Mouse (Mus musculus): ENCODE data around the gene Usp54. TPM values are rescaled to one million over a fixed set of nuclear protein-coding genes. Genes with fewer than 3 reads are reported as not detected.

Usp54 gene
- polyA plus RNA-seq, 1 experiment from 2014 or later: 12.6 TPM

- Histone ChIP-seq H3K9ac (replicated peaks; ENCODE audit: low read length) (no peak overlapping the region), H3K27me3 (ENCODE audit: control insufficient read depth, insufficient read depth, low read length) (no peaks in the 10 kb centered on the region), H3K4me2 (ENCODE audit: low read depth, low read length) (no peak overlapping the region), H3K9me3 (replicated peaks; ENCODE audit: control insufficient read depth, low read length) (no peaks in the 10 kb centered on the region), H3K4me1 (ENCODE audit: control insufficient read depth, insufficient read depth, low read length) (no peaks in the 10 kb centered on the region), H3K4me3 (ENCODE audit: low read depth, low read length) (no peak overlapping the region), H3K27ac (replicated peaks; ENCODE audit: low read depth, low read length) (no peak overlapping the region), H3K36me3 (replicated peaks; ENCODE audit: control insufficient read depth, insufficient read depth, low read depth, low read length) (no peaks in the 10 kb centered on the region)
- 48% methylated on average over 2 of the region's 2 CpGs for WGBS
- DNase-seq (ENCODE audit: low spot score): no peak
- ATAC-seq (replicated peaks; ENCODE audit: insufficient number of reproducible peaks, low FRiP score, low TSS enrichment, low read depth): no peak
Measured at GRCm38 (mm10) chr14:20616421-20616820, 24.4 kb downstream of the Usp54 start.

GRCm38 (mm10) chr14:20615075-20615474, 25.8 kb downstream of the Usp54 start:
- WGBS: 89% methylated on average over 2 of the region's 2 CpGs
- H3K27me3 ChIP-seq (ENCODE audit: control insufficient read depth, insufficient read depth, low read length): no peaks in the 10 kb centered on the region
- H3K4me1 ChIP-seq (ENCODE audit: control insufficient read depth, insufficient read depth, low read length): no peaks in the 10 kb centered on the region

GRCm38 (mm10) chr14:20612820-20613219, 28.0 kb downstream of the Usp54 start:
- ATAC-seq (replicated peaks; ENCODE audit: insufficient number of reproducible peaks, low FRiP score, low TSS enrichment, low read depth) (no peak), DNase-seq (ENCODE audit: low spot score) (no peak)
- H3K9me3 ChIP-seq (replicated peaks; ENCODE audit: control insufficient read depth, low read length): no peaks in the 10 kb centered on the region
- no peak overlapping the region for H3K9ac ChIP-seq (replicated peaks; ENCODE audit: low read length)
- H3K27ac ChIP-seq (replicated peaks; ENCODE audit: low read depth, low read length): no peak overlapping the region
- H3K27me3 ChIP-seq (ENCODE audit: control insufficient read depth, insufficient read depth, low read length): no peaks in the 10 kb centered on the region
- no peaks in the 10 kb centered on the region for H3K36me3 ChIP-seq (replicated peaks; ENCODE audit: control insufficient read depth, insufficient read depth, low read depth, low read length)
- WGBS: 91% methylated on average over 1 of the region's 1 CpGs
- no peak overlapping the region for H3K4me3 ChIP-seq (ENCODE audit: low read depth, low read length)
- H3K4me1 ChIP-seq (ENCODE audit: control insufficient read depth, insufficient read depth, low read length): no peaks in the 10 kb centered on the region
- H3K4me2 ChIP-seq (ENCODE audit: low read depth, low read length): no peak overlapping the region

More at GRCm38 (mm10) chr14:20615075-20615474, 25.8 kb downstream of the Usp54 start:
- H3K4me3 ChIP-seq (ENCODE audit: low read depth, low read length): no peak overlapping the region
- no peak overlapping the region for H3K4me2 ChIP-seq (ENCODE audit: low read depth, low read length)
- H3K9me3 ChIP-seq (replicated peaks; ENCODE audit: control insufficient read depth, low read length): no peaks in the 10 kb centered on the region
- H3K27ac ChIP-seq (replicated peaks; ENCODE audit: low read depth, low read length): no peak overlapping the region
- ATAC-seq (replicated peaks; ENCODE audit: insufficient number of reproducible peaks, low FRiP score, low TSS enrichment, low read depth): no peak
- H3K36me3 ChIP-seq (replicated peaks; ENCODE audit: control insufficient read depth, insufficient read depth, low read depth, low read length): no peaks in the 10 kb centered on the region
- H3K9ac ChIP-seq (replicated peaks; ENCODE audit: low read length): no peak overlapping the region
- DNase-seq (ENCODE audit: low spot score): no peak

GRCm38 (mm10) chr14:20610146-20610545, 30.7 kb downstream of the Usp54 start:
- no peaks in the 10 kb centered on the region for H3K4me1 ChIP-seq (ENCODE audit: control insufficient read depth, insufficient read depth, low read length)
- H3K27me3 ChIP-seq (ENCODE audit: control insufficient read depth, insufficient read depth, low read length): no peaks in the 10 kb centered on the region
- no peak overlapping the region for H3K27ac ChIP-seq (replicated peaks; ENCODE audit: low read depth, low read length)
- H3K36me3 ChIP-seq (replicated peaks; ENCODE audit: control insufficient read depth, insufficient read depth, low read depth, low read length): no peaks in the 10 kb centered on the region; the same call in 1 of the 2 replicates
- no peak overlapping the region for H3K9ac ChIP-seq (replicated peaks; ENCODE audit: low read length)
- no peak for ATAC-seq (replicated peaks; ENCODE audit: insufficient number of reproducible peaks, low FRiP score, low TSS enrichment, low read depth)
- no peaks in the 10 kb centered on the region for H3K9me3 ChIP-seq (replicated peaks; ENCODE audit: control insufficient read depth, low read length)
- peak; percentile 28 for DNase-seq (ENCODE audit: low spot score)
- no peak overlapping the region for H3K4me3 ChIP-seq (ENCODE audit: low read depth, low read length)
- H3K4me2 ChIP-seq (ENCODE audit: low read depth, low read length): no peak overlapping the region
- WGBS: 86% methylated on average over 4 of the region's 4 CpGs

- no peaks in the 10 kb centered on the region; the same call in 1 of the 2 replicates for H3K36me3 ChIP-seq (replicated peaks; ENCODE audit: control insufficient read depth, insufficient read depth, low read depth, low read length)
- H3K27ac ChIP-seq (replicated peaks; ENCODE audit: low read depth, low read length): no peak overlapping the region
- H3K4me3 ChIP-seq (ENCODE audit: low read depth, low read length): no peak overlapping the region
- no peak for ATAC-seq (replicated peaks; ENCODE audit: insufficient number of reproducible peaks, low FRiP score, low TSS enrichment, low read depth)
- DNase-seq (ENCODE audit: low spot score): no peak
- H3K4me2 ChIP-seq (ENCODE audit: low read depth, low read length): no peak overlapping the region
- no peaks in the 10 kb centered on the region for H3K9me3 ChIP-seq (replicated peaks; ENCODE audit: control insufficient read depth, low read length)
- 86% methylated on average over 3 of the region's 3 CpGs for WGBS
- H3K27me3 ChIP-seq (ENCODE audit: control insufficient read depth, insufficient read depth, low read length): no peaks in the 10 kb centered on the region
- H3K4me1 ChIP-seq (ENCODE audit: control insufficient read depth, insufficient read depth, low read length): no peaks in the 10 kb centered on the region
- no peak overlapping the region for H3K9ac ChIP-seq (replicated peaks; ENCODE audit: low read length)
Measured at GRCm38 (mm10) chr14:20609519-20609918, 31.3 kb downstream of the Usp54 start.

GRCm38 (mm10) chr14:20607396-20608126, 33.3 kb downstream of the Usp54 start:
- H3K27me3 ChIP-seq (ENCODE audit: control insufficient read depth, insufficient read depth, low read length): no peaks in the 10 kb centered on the region
- H3K9me3 ChIP-seq (replicated peaks; ENCODE audit: control insufficient read depth, low read length): no peaks in the 10 kb centered on the region
- no peak overlapping the region for H3K27ac ChIP-seq (replicated peaks; ENCODE audit: low read depth, low read length)
- no peaks in the 10 kb centered on the region for H3K4me1 ChIP-seq (ENCODE audit: control insufficient read depth, insufficient read depth, low read length)
- H3K4me2 ChIP-seq (ENCODE audit: low read depth, low read length): no peak overlapping the region
- ATAC-seq (replicated peaks; ENCODE audit: insufficient number of reproducible peaks, low FRiP score, low TSS enrichment, low read depth) (no peak), DNase-seq (ENCODE audit: low spot score) (no peak)
- WGBS: 87% methylated on average over 9 of the region's 9 CpGs
- H3K9ac ChIP-seq (replicated peaks; ENCODE audit: low read length): no peak overlapping the region
- no peak overlapping the region for H3K4me3 ChIP-seq (ENCODE audit: low read depth, low read length)
- no peaks in the 10 kb centered on the region; the same call in 1 of the 2 replicates for H3K36me3 ChIP-seq (replicated peaks; ENCODE audit: control insufficient read depth, insufficient read depth, low read depth, low read length)

GRCm38 (mm10) chr14:20601287-20601686, 39.6 kb downstream of the Usp54 start:
- Histone ChIP-seq H3K36me3 (replicated peaks; ENCODE audit: control insufficient read depth, insufficient read depth, low read depth, low read length) (no peaks in the 10 kb centered on the region; the same call in 1 of the 2 replicates), H3K4me3 (ENCODE audit: low read depth, low read length) (no peak overlapping the region), H3K9me3 (replicated peaks; ENCODE audit: control insufficient read depth, low read length) (no peaks in the 10 kb centered on the region), H3K4me2 (ENCODE audit: low read depth, low read length) (no peak overlapping the region), H3K27ac (replicated peaks; ENCODE audit: low read depth, low read length) (no peak overlapping the region), H3K4me1 (ENCODE audit: control insufficient read depth, insufficient read depth, low read length) (no peaks in the 10 kb centered on the region), H3K9ac (replicated peaks; ENCODE audit: low read length) (no peak overlapping the region), H3K27me3 (ENCODE audit: control insufficient read depth, insufficient read depth, low read length) (no peaks in the 10 kb centered on the region)
- 95% methylated on average over 1 of the region's 1 CpGs for WGBS
- ATAC-seq (replicated peaks; ENCODE audit: insufficient number of reproducible peaks, low FRiP score, low TSS enrichment, low read depth): no peak
- no peak for DNase-seq (ENCODE audit: low spot score)

GRCm38 (mm10) chr14:20600203-20600602, 40.7 kb downstream of the Usp54 start:
- no peak overlapping the region for H3K4me2 ChIP-seq (ENCODE audit: low read depth, low read length)
- 54% methylated on average over 2 of the region's 2 CpGs for WGBS

More at GRCm38 (mm10) chr14:20600203-20600602, 40.7 kb downstream of the Usp54 start:
- Histone ChIP-seq H3K9ac (replicated peaks; ENCODE audit: low read length) (no peak overlapping the region), H3K36me3 (replicated peaks; ENCODE audit: control insufficient read depth, insufficient read depth, low read depth, low read length) (no peaks in the 10 kb centered on the region; the same call in 1 of the 2 replicates), H3K27ac (replicated peaks; ENCODE audit: low read depth, low read length) (no peak overlapping the region), H3K4me3 (ENCODE audit: low read depth, low read length) (no peak overlapping the region), H3K27me3 (ENCODE audit: control insufficient read depth, insufficient read depth, low read length) (no peaks in the 10 kb centered on the region), H3K9me3 (replicated peaks; ENCODE audit: control insufficient read depth, low read length) (no peaks in the 10 kb centered on the region), H3K4me1 (ENCODE audit: control insufficient read depth, insufficient read depth, low read length) (no peaks in the 10 kb centered on the region)
- ATAC-seq (replicated peaks; ENCODE audit: insufficient number of reproducible peaks, low FRiP score, low TSS enrichment, low read depth) (no peak), DNase-seq (ENCODE audit: low spot score) (no peak)
